Mouse (Mus musculus) skeletal muscle tissue, adult 2 months (tissue): ENCODE data around the gene Erbb4.

ENCODE experiments used
- DNase-seq: peaks from one replicate; pipeline ENCODE4 v3.0.0-alpha.2; 2012; ENCODE audit warnings: low read depth, low spot score

Erbb4 gene

DNA sequence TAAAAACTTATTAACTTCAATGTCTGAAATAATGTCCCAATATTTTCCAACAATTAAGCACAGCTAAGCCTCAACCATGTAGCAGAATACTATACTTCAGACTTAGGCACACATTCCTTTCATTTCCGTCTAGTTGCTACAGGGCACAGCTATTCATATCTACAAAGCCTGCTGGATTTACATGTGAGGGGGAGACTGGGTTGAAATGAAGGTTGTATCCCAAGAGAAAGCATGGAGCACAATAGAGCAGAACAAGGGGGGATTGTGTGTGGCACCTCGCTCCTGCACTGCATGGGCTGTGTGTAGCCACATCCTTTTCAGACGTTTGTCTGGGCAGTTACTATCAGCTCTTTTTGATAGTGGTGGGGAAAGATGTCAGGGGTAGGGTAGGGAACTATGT lies 83.0 kb downstream of the Erbb4 start:
- no peak for DNase-seq

GRCm38 (mm10) chr1:69023157-69023925 lies 84.5 kb downstream of the Erbb4 start:
- no peak for DNase-seq

GRCm38 (mm10) chr1:69009800-69010505 lies 97.9 kb downstream of the Erbb4 start:
- DNase-seq: no peak

GRCm38 (mm10) chr1:69001371-69001770 lies 106.5 kb downstream of the Erbb4 start:
- no peak for DNase-seq

DNA sequence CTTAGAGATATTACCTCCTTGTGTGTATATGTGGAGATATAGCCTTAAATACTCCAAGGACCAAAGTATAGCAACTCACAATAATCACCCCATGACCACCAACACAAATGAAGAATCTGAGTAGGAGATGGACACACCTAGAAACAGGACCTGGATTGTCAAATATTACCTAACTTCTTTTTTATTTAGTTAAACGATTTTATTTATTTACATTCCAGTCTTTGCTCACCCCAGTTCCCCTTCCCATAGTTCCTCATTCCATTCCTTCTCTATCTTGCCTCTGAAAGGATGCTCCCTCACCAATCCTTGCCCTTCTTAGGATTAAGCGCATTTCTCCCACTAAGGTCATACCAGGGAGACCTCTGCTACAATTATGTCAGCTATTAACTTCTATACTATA lies 128.6 kb downstream of the Erbb4 start:
- DNase-seq: no peak

- DNase-seq: no peak
Measured at GRCm38 (mm10) chr1:68978571-68978970, 129.3 kb downstream of the Erbb4 start.

GRCm38 (mm10) chr1:68973355-68974127 lies 134.3 kb downstream of the Erbb4 start:
- peak; percentile 18 for DNase-seq

DNA sequence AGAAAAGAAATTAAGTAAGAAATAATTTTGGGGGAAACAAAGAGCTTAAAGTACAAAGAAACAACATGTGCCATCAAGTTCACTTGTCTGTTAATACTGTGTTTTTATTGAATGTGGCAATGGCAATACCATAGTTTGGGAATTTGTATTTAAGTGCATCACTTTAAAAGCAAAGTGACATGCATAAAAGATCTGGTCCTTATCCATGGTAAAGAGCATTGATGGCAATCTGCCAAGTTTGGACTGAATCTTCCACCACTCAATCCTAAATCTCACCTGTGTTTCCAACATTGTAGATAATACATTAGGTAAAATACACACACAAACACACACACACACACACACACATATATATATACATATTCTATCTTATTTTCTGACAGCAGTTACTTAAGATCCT lies 143.7 kb downstream of the Erbb4 start:
- DNase-seq: no peak

DNA sequence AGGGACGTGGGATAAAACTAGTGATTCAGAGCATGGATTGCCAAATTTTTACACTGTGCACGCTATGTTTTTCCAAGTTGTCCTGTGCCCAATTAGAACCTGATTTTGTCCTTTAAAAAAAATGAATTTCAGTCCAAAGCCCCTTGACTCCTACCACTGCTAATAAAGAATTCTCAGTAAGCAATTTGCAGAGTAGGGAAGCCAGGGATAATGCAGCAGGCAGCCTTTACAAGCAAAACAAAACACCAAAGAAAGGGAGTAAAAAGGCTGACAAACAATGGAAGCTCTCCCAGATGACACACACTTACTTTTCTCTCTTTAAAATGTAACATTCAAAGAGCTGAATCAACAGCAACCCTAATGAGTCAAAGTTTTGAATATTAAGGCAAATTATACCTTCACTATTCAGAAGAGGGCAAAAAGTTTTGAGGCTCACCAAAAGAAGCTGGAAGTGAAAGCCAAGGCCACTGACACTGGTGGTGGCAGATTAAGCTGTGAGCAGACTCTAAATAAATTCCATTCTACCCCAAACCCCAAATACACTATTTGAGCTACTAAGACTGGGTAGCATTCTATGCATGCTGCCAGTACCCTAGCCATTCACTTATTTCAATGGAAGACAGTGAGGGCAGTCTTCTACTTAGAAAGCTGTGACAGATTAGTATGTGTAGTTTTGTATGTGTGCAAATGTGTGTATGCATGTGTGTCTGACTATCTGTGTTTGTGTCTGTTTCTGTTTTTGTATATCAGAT lies 146.3 kb downstream of the Erbb4 start:
- no peak for DNase-seq

- no peak for DNase-seq
Measured at GRCm38 (mm10) chr1:68956766-68957533, 150.9 kb downstream of the Erbb4 start.

GRCm38 (mm10) chr1:68955482-68955881 lies 152.4 kb downstream of the Erbb4 start:
- no peak for DNase-seq

DNA sequence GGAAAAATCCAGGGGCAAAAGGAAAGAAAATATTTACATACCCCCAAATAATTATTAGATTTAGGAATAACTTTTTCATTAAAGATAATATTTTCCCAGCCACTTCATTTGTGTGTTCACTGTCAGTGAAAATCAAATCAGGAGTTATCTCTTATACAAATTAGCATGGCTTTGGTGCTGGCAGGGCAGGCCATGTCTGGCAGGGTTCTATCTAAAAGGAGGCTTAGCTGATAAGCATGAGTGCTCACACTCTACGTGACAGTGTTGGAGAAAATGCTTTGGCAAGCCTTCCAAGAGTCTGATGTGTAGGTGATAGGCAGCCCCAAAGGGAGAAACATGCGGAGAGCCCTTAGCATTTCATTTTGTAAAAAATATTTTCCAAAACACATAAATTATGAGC lies 164.7 kb downstream of the Erbb4 start:
- DNase-seq: no peak

DNA sequence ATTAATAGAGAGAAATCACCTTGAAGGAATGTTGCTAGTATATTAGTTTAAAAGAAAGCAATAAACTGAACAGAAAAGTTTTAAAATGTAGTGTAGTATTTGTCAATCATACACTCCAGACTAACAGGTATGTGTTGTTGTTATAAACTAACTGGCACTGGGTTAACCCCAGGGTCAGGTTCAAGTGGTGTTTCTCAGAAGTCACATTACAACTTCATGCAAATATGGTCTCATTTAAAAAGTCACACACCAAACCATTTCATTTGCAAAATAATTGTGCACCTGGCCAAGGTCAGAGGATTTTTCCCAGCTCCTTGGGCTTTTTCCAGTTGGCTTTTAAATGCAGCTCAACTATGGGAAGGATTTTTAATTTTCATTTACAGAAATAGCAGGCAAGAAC lies 173.1 kb downstream of the Erbb4 start:
- no peak for DNase-seq

- no peak for DNase-seq
Measured at GRCm38 (mm10) chr1:68933330-68934065, 174.4 kb downstream of the Erbb4 start.

DNA sequence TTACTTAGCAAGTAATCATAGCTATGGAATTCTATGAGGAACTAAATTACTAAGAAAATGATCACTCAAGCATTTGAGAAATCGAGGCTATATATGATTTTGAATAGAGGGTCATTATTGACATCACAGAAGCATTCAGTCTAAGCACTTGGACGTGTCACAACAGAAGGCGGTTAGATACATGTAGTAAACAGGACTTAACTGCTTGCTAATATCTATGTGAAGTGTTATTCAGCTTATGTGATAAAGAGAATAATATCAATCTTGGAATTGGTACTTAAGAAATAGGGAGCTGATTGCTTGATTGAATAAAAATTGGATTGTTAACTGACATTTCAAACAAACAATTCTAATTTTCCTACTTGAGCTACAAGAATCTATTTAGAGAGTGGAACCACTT lies 190.0 kb downstream of the Erbb4 start:
- no peak for DNase-seq

GRCm38 (mm10) chr1:68892041-68892440 lies 215.8 kb downstream of the Erbb4 start:
- no peak for DNase-seq

- no peak for DNase-seq
Measured at GRCm38 (mm10) chr1:68886823-68887222, 221.0 kb downstream of the Erbb4 start.

DNA sequence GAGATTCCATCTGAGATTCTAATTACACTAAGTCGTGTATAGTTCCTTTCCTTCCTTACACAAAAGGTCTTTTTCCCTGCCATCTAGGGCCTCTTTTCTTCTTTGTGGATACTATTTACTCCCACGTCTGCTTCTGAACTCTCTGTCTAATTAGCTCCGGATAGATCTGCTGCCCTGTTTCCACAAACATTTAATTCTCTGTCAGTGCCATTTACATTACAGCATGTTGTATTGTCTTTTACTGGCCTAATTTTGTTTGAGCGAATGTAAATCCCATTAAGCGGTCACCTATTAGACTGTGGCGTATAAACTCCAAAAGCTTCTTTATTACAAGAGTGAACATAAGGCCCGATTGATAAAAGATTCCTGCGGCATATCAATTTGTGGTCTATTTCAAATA lies 232.9 kb downstream of the Erbb4 start:
- no peak for DNase-seq

DNA sequence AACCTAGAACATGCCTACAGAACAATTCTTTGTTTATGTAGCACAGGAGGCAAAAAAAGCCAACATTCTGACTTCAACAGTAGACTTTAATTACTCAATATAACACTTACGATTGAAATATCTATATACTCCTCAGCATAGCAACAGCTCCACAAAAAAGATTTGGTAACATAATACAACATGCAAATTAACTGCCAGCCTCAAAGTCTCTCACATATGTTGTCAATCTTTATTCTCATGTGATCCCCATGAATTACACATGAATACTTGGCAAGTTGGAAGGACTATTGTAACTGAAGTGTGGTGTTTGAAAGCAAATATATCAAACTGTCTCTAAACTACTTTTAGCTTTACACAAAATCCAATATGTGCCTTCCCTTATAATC lies 234.2 kb downstream of the Erbb4 start:
- DNase-seq: no peak

DNA sequence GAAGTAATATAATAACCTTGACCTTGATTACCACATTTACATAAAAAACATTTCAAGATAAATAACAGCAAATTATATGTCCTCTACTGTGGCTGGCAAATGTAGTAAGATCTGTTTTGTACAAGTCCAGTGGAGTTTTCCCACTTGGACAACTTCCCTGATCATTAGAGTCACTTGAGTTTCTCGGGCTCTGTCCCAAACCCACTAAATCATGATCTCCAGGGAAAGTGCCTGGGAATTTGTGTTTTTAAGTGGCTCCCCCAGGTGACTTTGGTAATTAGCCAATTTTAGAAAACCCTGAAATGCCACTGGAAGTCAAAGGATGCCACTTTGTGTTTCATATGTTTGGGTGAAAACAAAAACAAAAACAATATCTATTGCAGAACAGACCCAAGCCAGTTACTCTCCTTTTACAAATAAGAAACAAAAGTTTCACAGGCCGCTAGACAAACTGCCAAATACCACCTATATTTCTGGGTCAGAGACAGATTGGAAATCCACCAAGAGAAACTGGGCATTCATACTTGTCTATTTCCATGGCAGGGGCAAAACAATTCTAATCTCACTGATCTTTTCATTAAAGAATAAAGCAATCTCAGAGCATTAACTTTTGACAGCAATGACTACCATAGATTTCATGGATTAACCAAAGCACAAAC lies 234.8 kb downstream of the Erbb4 start:
- no peak for DNase-seq
